Mouse (Mus musculus) limb, embryonic 14.5 days (tissue): Measurements from ENCODE around the gene Krtdap. TPM values are rescaled to one million over a fixed set of nuclear protein-coding genes. Genes with fewer than 3 reads are reported as not detected.

Experiments used
- ATAC-seq: fragments of 200-750 bp; cut with Nextera tagmentation; 2 replicates; pipeline ENCODE4 v1.8.0; 2017; ENCODE audit warnings: low read depth, moderate number of reproducible peaks, moderate TSS enrichment; ENCODE audit not compliant: low FRiP score
- DNase-seq: peaks from one replicate; pipeline ENCODE4 v3.0.0-alpha.2; 2015; ENCODE audit warnings: low spot score
- H3K27ac ChIP-seq: fragments of 300-500 bp; sonication (generic); replicated peaks from 2 replicates; pipeline ENCODE4 v1.5.1; 2014; ENCODE audit warnings: low read depth, mild to moderate bottlenecking, low read length, moderate library complexity, mixed read lengths
- H3K27me3 ChIP-seq: fragments of 300-500 bp; sonication (generic); 2 replicates; pipeline ENCODE4 v1.6.1; 2014; ENCODE audit warnings: low read length, mixed read lengths; ENCODE audit not compliant: control insufficient read depth, insufficient read depth
- H3K36me3 ChIP-seq: fragments of 300-500 bp; sonication (generic); 2 replicates; pipeline ENCODE4 v1.6.1; 2014; ENCODE audit warnings: mild to moderate bottlenecking, low read length, moderate library complexity, mixed read lengths; ENCODE audit not compliant: control insufficient read depth, insufficient read depth
- H3K4me1 ChIP-seq: fragments of 300-500 bp; sonication (generic); 2 replicates; pipeline ENCODE4 v1.6.1; 2014; ENCODE audit warnings: antibody characterized with exemption, low read length, mixed read lengths; ENCODE audit not compliant: control insufficient read depth, insufficient read depth
- H3K4me2 ChIP-seq: fragments of 300-500 bp; sonication (generic); replicated peaks from 2 replicates; pipeline ENCODE4 v1.6.1; 2014; ENCODE audit warnings: low read depth, mild to moderate bottlenecking, low read length, moderate library complexity; ENCODE audit not compliant: severe bottlenecking
- H3K4me3 ChIP-seq: fragments of 300-500 bp; sonication (generic); replicated peaks from 2 replicates; pipeline ENCODE4 v1.5.1; 2014; ENCODE audit warnings: low read length
- H3K9ac ChIP-seq: fragments of 300-500 bp; sonication (generic); 2 replicates; pipeline ENCODE4 v1.6.1; 2014; ENCODE audit warnings: mild to moderate bottlenecking, low read depth, low read length, moderate library complexity; ENCODE audit not compliant: severe bottlenecking
- H3K9me3 ChIP-seq: fragments of 300-500 bp; sonication (generic); 2 replicates; pipeline ENCODE4 v1.6.1; 2016; ENCODE audit warnings: low read length; ENCODE audit not compliant: control insufficient read depth
- POLR2A ChIP-seq: fragments of 200-500 bp; IDR thresholded peaks from 2 replicates; pipeline ENCODE4 v1.8.0; 2012; ENCODE audit warnings: inconsistent platforms, mild to moderate bottlenecking, moderate library complexity, borderline replicate concordance; ENCODE audit not compliant: insufficient read depth, insufficient read length; ENCODE audit errors: extremely low read depth
- WGBS: fragments of 180-500 bp; shearing (Covaris S2); extraction: QIAGEN DNeasy Blood & Tissue Kit; methylation state at CpG from one replicate; pipeline ENCODE4 v1.1.7; 2014; 5-methylcytosine and 5-hydroxymethylcytosine counted together
- polyA plus RNA-seq, 2 experiments: library from polyadenylated mRNA; depleted of rRNA in 1 of 2; stranded (reverse) in 1 of 2; unstranded in 1 of 2; fragments of >200 nt; fragmentation: Nextera tagmentation in 1 of 2; extraction: Ambion mirVana in 1 of 2; gene quantifications; 2 replicates each; pipeline versions ENCODE4 v1.2.1 to v1.2.3; 2012 to 2014

Krtdap gene
- polyA plus RNA-seq, 2 experiments = 318 to 1,442 TPM

DNA sequence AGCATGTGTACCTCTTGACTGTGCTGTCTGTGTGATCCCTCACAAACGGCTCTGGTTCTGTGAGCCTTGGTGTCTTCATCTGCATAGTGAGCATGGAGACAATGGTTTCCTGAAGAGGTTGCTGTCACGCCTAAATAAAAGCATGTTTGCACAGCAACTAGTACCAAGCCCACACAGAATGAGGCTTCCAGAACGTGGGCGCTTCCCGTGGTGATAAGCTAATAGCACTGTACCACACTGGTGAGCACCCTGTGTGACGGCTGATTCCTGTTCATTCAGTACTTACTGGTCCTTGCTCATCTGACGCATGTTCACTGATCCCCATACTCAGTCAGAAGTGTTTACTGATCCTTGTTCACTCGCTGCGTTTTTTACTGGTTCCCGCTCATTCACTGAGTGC, 2.4 kb downstream of the Krtdap start:
- Histone ChIP-seq H3K4me3 (no peak overlapping the region), H3K36me3 (no peaks in the 10 kb centered on the region), H3K9me3 (no peaks in the 10 kb centered on the region), H3K4me2 (no peak overlapping the region), H3K27ac (no peak overlapping the region), H3K4me1 (no peaks in the 10 kb centered on the region), H3K27me3 (no peaks in the 10 kb centered on the region), H3K9ac (no peak overlapping the region)
- WGBS = 84% methylated on average over 10 of the region's 10 CpGs
- no peak for TF ChIP-seq POLR2A
- no peak for ATAC-seq
- no peak for DNase-seq

DNA sequence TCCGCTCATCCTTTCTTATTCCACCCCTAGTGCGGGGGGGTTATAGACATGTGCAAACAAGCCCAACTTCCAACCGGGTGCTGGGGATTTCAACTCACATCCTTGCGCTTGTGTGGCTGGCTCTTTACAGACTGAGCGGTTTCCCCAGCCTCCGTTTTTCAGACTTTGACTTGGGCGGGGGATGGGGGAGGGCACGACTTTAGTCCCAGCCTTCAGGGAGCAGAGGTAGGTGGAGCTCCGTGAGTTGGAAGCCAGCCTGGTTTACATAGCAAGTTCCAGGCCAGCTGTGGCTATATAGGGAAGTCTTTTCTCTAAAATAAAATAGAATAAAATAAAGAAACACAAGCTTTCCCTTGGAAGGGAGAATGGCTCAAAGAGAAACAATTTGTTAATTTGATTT, 4.2 kb downstream of the Krtdap start:
- no peak overlapping the region for H3K9ac ChIP-seq
- no peaks in the 10 kb centered on the region for H3K9me3 ChIP-seq
- no peak overlapping the region for H3K27ac ChIP-seq
- H3K4me3 ChIP-seq = no peak overlapping the region
- H3K4me2 ChIP-seq = no peak overlapping the region
- H3K36me3 ChIP-seq = no peaks in the 10 kb centered on the region
- WGBS = 27% methylated on average over 9 of the region's 9 CpGs
- no peak for TF ChIP-seq POLR2A
- DNase-seq (peak; percentile 27), ATAC-seq (no peak)
- no peaks in the 10 kb centered on the region for H3K27me3 ChIP-seq
- H3K4me1 ChIP-seq = no peaks in the 10 kb centered on the region

DNA sequence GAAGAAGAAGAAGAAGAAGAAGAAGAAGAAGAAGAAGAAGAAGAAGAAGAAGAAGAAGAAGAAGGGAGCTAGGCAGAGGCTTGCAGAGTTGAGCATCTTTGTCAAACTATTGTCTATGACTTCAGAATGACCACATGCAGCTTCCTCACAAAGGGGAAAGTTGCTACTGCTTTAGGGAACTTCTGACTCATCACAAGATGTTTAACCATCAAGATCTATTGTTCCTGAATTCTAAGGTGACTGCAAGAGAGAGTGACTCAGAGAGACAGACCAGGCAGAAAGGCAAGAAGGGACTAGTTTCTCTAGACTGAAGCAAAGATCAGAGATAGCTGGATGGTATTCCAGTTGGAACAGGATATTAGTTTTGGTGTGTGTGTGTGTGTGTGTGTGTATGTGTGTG, 7.2 kb downstream of the Krtdap start:
- no peak for ATAC-seq

DNA sequence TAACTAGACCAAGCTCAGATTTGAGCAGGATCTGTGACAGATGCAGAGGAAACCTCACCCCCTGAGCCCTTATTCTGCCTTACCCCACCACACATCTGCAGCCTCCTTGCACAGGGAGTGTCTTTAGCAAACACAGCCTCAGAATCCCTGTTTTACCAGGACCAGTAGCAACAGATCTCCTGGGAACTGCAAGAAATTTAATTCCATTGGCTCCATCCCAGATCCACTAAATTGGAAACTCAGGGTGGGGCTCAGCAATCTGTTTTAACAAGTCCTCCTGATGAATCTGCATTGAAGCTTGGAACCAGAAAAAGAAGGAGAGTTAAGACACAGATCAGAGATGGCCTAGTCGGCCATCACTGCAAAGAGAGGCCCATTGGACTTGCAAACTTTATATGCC, 9.1 kb downstream of the Krtdap start:
- H3K4me3 ChIP-seq = no peak overlapping the region
- ATAC-seq (no peak), DNase-seq (peak; percentile 45)
- no peak overlapping the region for H3K27ac ChIP-seq
- no peaks in the 10 kb centered on the region for H3K36me3 ChIP-seq
- no peaks in the 10 kb centered on the region for H3K27me3 ChIP-seq
- H3K4me2 ChIP-seq = no peak overlapping the region
- peaks cover 5% of the 10 kb centered on the region for H3K9me3 ChIP-seq
- WGBS = 70% methylated on average over 1 of the region's 1 CpGs
- H3K9ac ChIP-seq = no peak overlapping the region
- no peaks in the 10 kb centered on the region for H3K4me1 ChIP-seq
- TF ChIP-seq POLR2A = no peak

More for the DNA sequence above, 7.2 kb downstream of the Krtdap start:
- Histone ChIP-seq H3K9me3 (no peaks in the 10 kb centered on the region), H3K36me3 (no peaks in the 10 kb centered on the region), H3K9ac (no peak overlapping the region), H3K27me3 (no peaks in the 10 kb centered on the region), H3K27ac (no peak overlapping the region), H3K4me1 (no peaks in the 10 kb centered on the region), H3K4me3 (no peak overlapping the region), H3K4me2 (no peak overlapping the region)
- no peak for TF ChIP-seq POLR2A
- DNase-seq = no peak

DNA sequence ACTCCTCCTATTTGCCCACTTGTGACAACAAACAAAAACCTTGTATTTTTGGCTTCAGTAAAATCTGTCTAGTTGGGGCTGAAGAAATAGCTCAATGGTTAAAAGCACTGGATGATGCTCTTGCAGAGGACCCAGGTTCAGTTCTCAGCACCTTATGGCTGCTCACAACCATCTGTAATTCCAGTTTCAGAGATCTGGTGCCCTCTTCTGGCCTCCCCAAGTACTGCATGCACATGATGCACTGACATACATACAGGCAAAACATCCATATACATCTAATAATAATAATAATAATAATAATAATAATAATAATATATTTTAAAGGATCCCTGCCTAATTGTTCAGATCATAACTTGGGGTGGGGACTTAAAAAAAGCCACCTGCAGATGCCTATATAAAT, 13.0 kb downstream of the Krtdap start:
- Histone ChIP-seq H3K27ac (no peak overlapping the region), H3K36me3 (no peaks in the 10 kb centered on the region), H3K9ac (no peak overlapping the region), H3K9me3 (peaks cover 8% of the 10 kb centered on the region), H3K4me2 (no peak overlapping the region), H3K4me1 (no peaks in the 10 kb centered on the region), H3K4me3 (no peak overlapping the region), H3K27me3 (no peaks in the 10 kb centered on the region)
- no peak for TF ChIP-seq POLR2A
- ATAC-seq = no peak
- DNase-seq = no peak

DNA sequence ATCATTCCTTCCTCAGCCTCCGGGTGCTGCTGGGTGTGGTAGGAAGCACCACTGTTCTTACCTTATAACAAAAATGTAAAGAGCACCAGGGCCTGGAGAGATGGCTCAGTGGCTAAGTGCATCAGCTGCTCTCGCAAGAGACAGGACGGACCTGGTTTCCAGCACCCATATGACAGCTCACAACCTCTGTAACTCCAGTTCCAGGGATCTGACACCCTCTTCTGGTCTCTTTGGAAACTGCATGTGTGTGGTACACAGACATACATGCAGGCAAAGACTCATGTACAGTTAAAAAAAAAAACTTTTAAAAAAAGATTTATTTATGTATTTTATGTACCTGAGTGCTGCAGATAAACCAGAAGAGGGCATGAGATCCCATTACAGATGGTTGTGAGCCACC, 15.6 kb downstream of the Krtdap start:
- Histone ChIP-seq H3K4me3 (no peak overlapping the region), H3K4me2 (no peak overlapping the region), H3K4me1 (no peaks in the 10 kb centered on the region), H3K9me3 (peaks cover 8% of the 10 kb centered on the region), H3K27ac (no peak overlapping the region), H3K36me3 (no peaks in the 10 kb centered on the region), H3K9ac (no peak overlapping the region), H3K27me3 (no peaks in the 10 kb centered on the region)
- no peak for TF ChIP-seq POLR2A
- DNase-seq = no peak
- ATAC-seq = no peak
- WGBS = 94% methylated on average over 3 of the region's 3 CpGs
